Mouse (Mus musculus) testis, adult 2 months (tissue): Measurements from ENCODE around the gene Zfp975. TPM values are rescaled to one million over a fixed set of nuclear protein-coding genes. Genes with fewer than 3 reads are reported as not detected.
"Not testable (repeated sequence)": the region's sequence is repeated elsewhere in the genome, so short reads cannot be mapped to it uniquely, and the experiment has no call there.

Experiments used
- H3K27ac ChIP-seq: fragments of 200-500 bp; 2 replicates; pipeline ENCODE4 v1.5.1; 2012; ENCODE audit warnings: low read depth, low read length; ENCODE audit not compliant: control insufficient read depth, insufficient read depth
- H3K27me3 ChIP-seq: fragments of 200-500 bp; 2 replicates; pipeline ENCODE4 v1.6.1; 2012; ENCODE audit warnings: mild to moderate bottlenecking, low read length, moderate library complexity; ENCODE audit not compliant: control insufficient read depth, insufficient read depth
- H3K36me3 ChIP-seq: fragments of 200-500 bp; 2 replicates; pipeline ENCODE4 v1.6.1; 2012; ENCODE audit warnings: mild to moderate bottlenecking, low read length; ENCODE audit not compliant: control insufficient read depth, insufficient read depth
- H3K4me1 ChIP-seq: fragments of 200-500 bp; 2 replicates; pipeline ENCODE4 v1.6.1; 2012; ENCODE audit warnings: low read length; ENCODE audit not compliant: control insufficient read depth, insufficient read depth
- H3K4me3 ChIP-seq: fragments of 200-500 bp; 2 replicates; pipeline ENCODE4 v1.5.1; 2012; ENCODE audit warnings: low read depth, mild to moderate bottlenecking, low read length, moderate library complexity, mixed read lengths; ENCODE audit not compliant: control insufficient read depth
- CTCF ChIP-seq: fragments of 200-500 bp; IDR thresholded peaks from 2 replicates; pipeline ENCODE4 v1.5.1; 2012; ENCODE audit warnings: low read depth, mild to moderate bottlenecking, inconsistent platforms, low read length, moderate library complexity; ENCODE audit not compliant: control insufficient read depth, insufficient read depth, insufficient replicate concordance
- POLR2A ChIP-seq: fragments of 200-500 bp; IDR thresholded peaks from 2 replicates; pipeline ENCODE4 v1.6.1; 2012; ENCODE audit warnings: low read depth, mild to moderate bottlenecking, inconsistent platforms, low read length, moderate library complexity; ENCODE audit not compliant: control insufficient read depth
- polyA plus RNA-seq: library from polyadenylated mRNA; depleted of rRNA; stranded (reverse); fragments of >200 nt; gene quantifications from 2 replicates; pipeline ENCODE4 v1.2.3, GENCODE M21; 2012; rRNA removed

Gene Zfp975
- 0.32 and 0.75 TPM in 2 replicates for polyA plus RNA-seq

DNA sequence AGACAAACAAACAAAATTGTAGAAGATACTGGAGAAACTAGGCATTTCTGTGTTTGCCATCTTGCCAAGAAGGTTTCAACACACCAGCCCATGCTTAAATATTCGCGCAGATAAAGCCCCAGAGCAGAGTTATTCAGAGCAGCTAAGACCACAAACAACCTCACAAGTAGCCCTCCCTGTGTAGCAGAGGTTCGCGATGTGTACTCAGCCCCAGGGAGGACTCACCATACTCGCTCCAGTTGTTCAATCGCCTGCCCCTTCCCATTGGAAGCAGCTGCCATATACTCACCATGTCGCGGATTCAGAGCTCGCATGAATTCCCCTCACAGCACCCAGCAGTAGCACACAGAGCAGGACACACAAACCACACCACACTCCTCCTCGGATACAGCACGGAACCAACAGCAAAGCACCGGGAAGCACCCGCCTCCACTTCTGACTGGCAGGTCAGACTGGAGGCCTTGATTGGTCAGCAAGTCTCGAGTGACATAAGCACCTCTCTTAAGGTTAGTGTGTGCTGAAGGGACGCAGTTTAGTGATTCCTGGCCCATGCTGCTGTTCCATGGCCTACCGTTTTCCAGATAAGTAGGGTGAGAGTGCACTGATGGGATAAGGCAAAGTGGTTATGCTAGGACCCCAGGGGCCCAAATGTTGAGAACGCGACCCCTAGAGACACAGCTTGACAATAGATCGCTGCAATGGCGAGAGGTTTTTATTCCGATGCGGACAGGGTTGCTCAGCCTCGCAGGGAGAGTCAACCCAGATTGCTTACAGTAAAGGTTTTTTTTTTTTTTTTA, at the start of gene Zfp975:
Gene Zfp975 (minus strand): TSS at position 381 of the 797 bp plus-strand sequence.
- not testable (repeated sequence) for H3K36me3 ChIP-seq, H3K27me3 ChIP-seq, H3K4me1 ChIP-seq
- Histone ChIP-seq H3K27ac (peak within 1 kb of the TSS; percentile 57; the same call in 1 of the 2 replicates), H3K4me3 (peak within 1 kb of the TSS; percentile 88)
- TF ChIP-seq POLR2A, result peak; percentile 57; the same call in 1 of the 2 replicates

DNA sequence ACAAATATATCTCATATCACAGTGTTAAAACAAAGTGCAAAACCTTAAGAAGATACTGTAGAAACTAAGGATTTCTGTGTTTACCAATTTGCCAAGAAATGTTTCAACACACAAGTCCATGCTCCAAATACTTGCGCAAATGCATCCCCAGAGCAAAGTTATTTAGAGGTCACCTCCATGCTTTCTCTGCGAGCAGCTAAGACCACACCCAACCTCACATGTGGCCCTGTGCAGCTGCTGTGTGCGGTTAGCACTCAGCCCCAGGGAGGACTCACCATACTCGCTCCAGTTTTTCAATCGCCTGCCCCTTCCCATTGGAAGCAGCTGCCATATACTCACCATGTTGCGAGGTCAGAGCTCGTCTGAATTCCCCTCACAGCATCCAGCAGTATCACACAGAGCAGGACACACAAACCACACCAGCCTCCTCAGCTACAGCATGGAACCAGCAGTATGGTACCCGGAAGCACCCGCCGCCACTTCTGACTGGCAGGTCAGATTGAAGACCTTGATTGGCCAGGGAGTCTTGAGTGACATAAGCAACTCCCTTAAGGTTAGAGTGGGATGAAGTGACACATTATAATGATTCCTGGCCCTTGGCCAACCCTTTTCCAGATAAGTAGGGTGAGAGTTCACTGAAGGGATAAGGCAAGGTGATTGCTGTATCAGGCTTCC, 46.1 kb upstream of the Zfp975 start:
- Histone ChIP-seq H3K4me3 (no peak overlapping the region; the same call in 1 of the 2 replicates), H3K27ac (no peak overlapping the region), H3K36me3 (no peaks in the 10 kb centered on the region), H3K4me1 (0 out of 2 replicates have a peak, but pooled peaks cover 4% of the 10 kb centered on the region), H3K27me3 (no peaks in the 10 kb centered on the region)
- TF ChIP-seq CTCF, result no peak
- TF ChIP-seq POLR2A, result no peak

DNA sequence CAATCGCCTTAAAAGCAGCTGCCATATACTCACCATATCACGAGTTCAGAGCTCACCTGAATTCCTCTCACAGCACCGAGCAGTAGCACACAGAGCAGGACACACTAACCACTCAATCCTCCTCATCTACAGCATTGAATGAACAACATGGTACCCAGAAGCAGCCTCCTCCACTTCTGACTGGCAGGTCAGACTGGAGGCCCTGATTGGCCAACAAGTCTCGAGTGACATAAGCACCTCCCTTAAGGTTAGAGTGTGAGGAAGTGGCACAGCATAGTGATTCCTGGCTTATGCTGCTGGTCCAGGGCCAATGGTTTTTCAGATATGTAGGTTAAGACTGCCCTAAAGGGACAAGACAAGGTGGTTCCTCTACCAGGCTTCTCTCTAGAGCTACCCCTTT, 34.4 kb upstream of the Zfp975 start, which contains the start of gene Gm17067:
Gene Gm17067 (minus strand): TSS at position 101 of the 400 bp plus-strand sequence.
- not testable (repeated sequence) for H3K27ac ChIP-seq, H3K4me3 ChIP-seq, H3K36me3 ChIP-seq, H3K4me1 ChIP-seq, H3K27me3 ChIP-seq

DNA sequence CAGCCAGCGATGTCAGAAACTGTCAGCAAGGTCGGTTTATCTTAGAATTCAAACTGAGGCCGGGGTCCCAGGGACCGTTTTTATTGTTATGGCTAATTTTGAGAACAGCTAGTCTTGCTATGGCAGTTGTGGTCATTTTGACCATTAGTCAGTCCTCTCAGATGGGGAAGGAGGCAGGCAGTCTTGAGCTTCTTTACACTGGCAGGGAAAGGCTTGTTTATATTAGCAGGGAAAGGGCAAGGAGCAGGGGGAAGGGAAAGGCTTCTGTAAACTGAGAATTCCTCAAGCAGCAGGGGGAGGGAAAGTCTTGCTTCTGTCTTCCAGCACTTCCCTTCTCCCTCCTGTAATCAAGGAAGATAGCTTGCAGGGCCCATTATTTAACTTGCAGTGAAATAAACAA, 709 bp upstream of the Zfp975 start:
- not testable (repeated sequence) for H3K4me1 ChIP-seq, H3K27ac ChIP-seq, H3K4me3 ChIP-seq, H3K27me3 ChIP-seq, H3K36me3 ChIP-seq

DNA sequence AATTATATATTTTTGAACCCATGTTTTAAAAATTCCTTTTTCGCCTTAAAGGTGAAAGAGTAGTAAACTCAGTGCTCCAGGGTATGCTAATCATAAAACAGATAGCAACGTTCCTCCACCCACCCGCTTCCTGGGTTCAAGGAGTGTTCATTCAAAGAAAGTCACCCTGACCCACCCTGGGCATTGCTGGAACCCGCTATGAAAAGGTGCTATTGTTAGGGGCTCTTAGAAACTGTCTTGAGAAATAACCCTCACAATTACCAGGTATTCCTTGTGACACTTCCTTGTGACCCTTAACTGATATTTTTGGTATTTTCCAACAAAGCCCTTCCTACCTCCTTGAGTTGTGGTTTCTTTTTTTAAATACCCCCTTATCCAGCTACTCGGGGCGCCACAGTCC, 12.5 kb downstream of the Zfp975 start:
- H3K27me3 ChIP-seq, H3K27ac ChIP-seq, H3K36me3 ChIP-seq, H3K4me3 ChIP-seq, H3K4me1 ChIP-seq: not testable (repeated sequence)

DNA sequence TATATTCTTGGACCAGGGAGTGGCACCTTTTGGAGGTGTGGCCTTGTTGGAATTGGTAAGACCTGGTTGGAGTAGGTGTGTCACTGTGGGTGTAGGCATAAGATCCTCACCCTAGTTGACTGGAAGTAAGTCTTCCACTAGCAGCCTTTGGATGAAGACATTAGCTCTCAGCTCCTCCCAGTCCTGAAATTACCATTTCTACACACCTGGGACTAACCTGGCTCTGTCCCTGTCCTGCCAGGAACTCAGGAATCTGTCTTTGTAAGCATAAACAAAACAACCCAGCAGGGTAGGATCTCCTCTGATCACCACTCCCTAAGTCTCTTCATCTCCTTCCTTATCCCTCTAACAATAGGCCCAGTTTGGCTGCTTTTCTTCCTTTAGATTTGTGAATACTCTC, 12.9 kb downstream of the Zfp975 start:
- not testable (repeated sequence) for H3K4me1 ChIP-seq, H3K27me3 ChIP-seq, H3K4me3 ChIP-seq, H3K36me3 ChIP-seq, H3K27ac ChIP-seq

DNA sequence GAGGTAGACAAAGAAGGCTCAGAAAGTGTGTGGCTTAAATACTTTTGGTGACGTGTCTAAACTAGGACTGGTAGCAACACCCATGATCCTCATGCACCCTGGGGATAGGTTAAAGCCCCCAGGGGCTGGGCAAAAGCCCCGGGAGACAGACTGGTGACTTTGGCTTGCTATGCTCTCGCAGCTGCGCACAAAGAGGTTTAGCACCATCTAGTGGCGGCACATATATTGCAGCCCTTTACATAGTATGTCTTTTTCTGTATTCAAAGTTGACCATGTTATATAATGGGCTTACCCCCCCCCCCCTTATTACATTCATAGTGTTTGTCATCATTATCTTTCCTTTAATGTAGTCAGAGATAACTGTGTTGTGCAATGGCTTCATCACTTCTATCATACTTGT, 32.4 kb downstream of the Zfp975 start:
- not testable (repeated sequence) for H3K27me3 ChIP-seq, H3K36me3 ChIP-seq, H3K4me3 ChIP-seq, H3K4me1 ChIP-seq, H3K27ac ChIP-seq
- peak; percentile 26; the same call in 1 of the 2 replicates for TF ChIP-seq CTCF

DNA sequence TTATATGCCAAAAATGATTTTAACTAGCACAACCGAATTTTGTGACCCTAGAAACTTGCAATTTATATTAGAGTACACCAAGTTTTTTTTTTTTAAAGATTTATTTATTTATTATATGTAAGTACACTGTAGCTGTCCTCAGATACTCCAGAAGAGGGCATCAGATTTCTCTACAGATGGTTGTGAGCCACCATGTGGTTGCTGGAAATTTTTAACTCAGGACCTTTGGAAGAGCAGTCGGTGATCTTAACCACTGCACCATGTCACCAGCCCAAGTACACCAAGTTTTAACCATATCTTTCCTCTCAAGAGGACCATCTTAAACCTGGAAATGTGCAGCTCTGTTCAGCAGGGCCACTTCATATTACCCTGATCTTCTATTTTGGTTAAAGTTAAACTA, 37.3 kb downstream of the Zfp975 start:
- H3K4me3 ChIP-seq, H3K36me3 ChIP-seq, H3K4me1 ChIP-seq, H3K27me3 ChIP-seq, H3K27ac ChIP-seq: not testable (repeated sequence)

DNA sequence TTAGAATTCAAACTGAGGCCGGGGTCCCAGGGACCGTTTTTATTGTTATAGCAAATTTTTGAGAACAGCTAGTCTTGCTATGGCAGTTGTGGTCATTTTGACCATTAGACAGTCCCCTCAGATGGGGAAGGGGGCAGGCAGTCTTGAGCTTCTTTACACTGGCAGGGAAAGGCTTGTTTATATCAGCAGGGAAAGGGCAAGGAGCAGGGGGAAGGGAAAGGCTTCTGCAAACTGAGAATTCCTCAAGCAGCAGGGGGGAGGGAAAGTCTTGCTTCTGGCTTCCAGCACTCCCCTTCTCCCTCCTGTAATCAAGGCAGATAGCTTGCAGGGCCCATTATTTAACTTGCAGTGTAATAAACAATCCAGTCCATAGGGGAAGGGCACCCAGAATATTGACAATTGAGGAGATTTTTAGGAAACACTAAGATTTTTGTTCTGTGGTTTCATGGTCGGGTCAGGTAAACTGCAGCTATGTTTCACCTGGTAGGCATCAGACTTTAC, 49.4 kb downstream of the Zfp975 start:
- not testable (repeated sequence) for H3K4me3 ChIP-seq, H3K27ac ChIP-seq, H3K4me1 ChIP-seq

DNA sequence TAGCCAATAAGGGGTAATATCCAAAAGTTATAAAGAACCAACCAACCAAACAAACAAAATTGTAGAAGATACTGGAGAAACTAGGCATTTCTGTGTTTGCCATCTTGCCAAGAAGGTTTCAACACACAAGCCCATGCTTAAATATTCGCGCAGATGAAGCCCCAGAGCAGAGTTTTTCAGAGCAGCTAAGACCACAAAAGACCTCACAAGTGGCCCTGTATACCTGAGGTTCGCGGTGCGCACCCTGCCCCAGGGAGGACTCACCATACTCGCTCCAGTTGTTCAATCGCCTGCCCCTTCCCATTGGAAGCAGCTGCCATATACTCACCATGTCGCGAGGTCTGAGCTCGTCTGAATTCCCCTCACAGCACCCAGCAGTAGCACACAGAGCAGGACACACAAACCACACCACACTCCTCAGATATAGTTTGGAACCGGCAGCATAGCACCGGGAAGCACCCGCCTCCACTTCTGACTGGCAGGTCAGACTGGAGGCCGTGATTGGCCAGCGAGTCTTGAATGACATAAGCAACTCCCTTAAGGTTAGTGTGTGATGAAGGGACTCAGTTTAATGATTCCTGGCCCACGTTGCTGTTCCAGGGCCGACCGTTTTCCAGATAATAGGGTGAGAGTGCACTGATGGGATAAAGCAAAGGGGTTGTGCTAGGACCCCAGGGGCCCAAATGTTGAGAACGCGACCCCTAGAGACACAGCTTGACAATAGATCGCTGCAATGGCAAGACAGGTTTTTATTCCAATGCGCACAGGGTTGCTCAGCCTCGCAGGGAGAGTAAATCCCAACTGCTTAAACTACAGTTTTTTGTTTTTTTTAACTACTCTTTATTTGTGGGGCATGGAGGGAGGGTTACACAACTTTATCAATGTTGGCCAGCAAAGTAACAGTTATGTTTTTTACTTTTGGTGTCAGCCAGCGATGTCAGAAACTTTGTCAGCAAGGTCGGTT, 50.1 kb downstream of the Zfp975 start, which contains the start of gene Zfp976:
Gene Zfp976 (minus strand): TSS at position 437 of the 964 bp plus-strand sequence.
- not testable (repeated sequence) for H3K36me3 ChIP-seq

More for the DNA sequence above, 49.4 kb downstream of the Zfp975 start:
- not testable (repeated sequence) for H3K36me3 ChIP-seq, H3K27me3 ChIP-seq

More for the DNA sequence above, 50.1 kb downstream of the Zfp975 start, which contains the start of gene Zfp976:
- not testable (repeated sequence) for H3K27me3 ChIP-seq, H3K4me1 ChIP-seq
- Histone ChIP-seq H3K4me3 (peak within 1 kb of the TSS; percentile 75), H3K27ac (peak within 1 kb of the TSS; percentile 29; the same call in 1 of the 2 replicates)
